Mouse (Mus musculus) midbrain, embryonic 13.5 days (tissue): ENCODE measurements around the gene Cadm1. TPM values are rescaled to one million over a fixed set of nuclear protein-coding genes. Genes with fewer than 3 reads are reported as not detected.

Experiments
- ATAC-seq: fragments of 200-750 bp; cut with Nextera tagmentation; 2 replicates; pipeline ENCODE4 v1.8.0; 2017; ENCODE audit warnings: mild to moderate bottlenecking, moderate TSS enrichment, moderate library complexity
- H3K27ac ChIP-seq: fragments of 300-500 bp; sonication (generic); 2 replicates; pipeline ENCODE4 v1.5.1; 2015; ENCODE audit warnings: inconsistent platforms, mild to moderate bottlenecking, moderate library complexity
- H3K27me3 ChIP-seq: fragments of 300-500 bp; sonication (generic); 2 replicates; pipeline ENCODE4 v1.6.1; 2015; ENCODE audit warnings: mild to moderate bottlenecking, inconsistent platforms
- H3K36me3 ChIP-seq: fragments of 300-500 bp; sonication (generic); 2 replicates; pipeline ENCODE4 v1.6.1; 2015; ENCODE audit warnings: mild to moderate bottlenecking, inconsistent platforms
- H3K4me1 ChIP-seq: fragments of 300-500 bp; sonication (generic); replicated peaks from 2 replicates; pipeline ENCODE4 v1.6.1; 2015; ENCODE audit warnings: inconsistent platforms
- H3K4me2 ChIP-seq: fragments of 300-500 bp; sonication (generic); replicated peaks from 2 replicates; pipeline ENCODE4 v1.6.1; 2015; ENCODE audit warnings: moderate library complexity, mild to moderate bottlenecking, inconsistent platforms
- H3K4me3 ChIP-seq: fragments of 300-500 bp; sonication (generic); replicated peaks from 2 replicates; pipeline ENCODE4 v1.5.1; 2015; ENCODE audit warnings: mild to moderate bottlenecking, inconsistent platforms
- H3K9ac ChIP-seq: fragments of 300-500 bp; sonication (generic); replicated peaks from 2 replicates; pipeline ENCODE4 v1.6.1; 2015; ENCODE audit warnings: mild to moderate bottlenecking, inconsistent platforms
- H3K9me3 ChIP-seq: fragments of 300-500 bp; sonication (generic); 2 replicates; pipeline ENCODE4 v1.6.1; 2016; ENCODE audit warnings: mild to moderate bottlenecking, inconsistent platforms
- WGBS: fragments of 180-500 bp; shearing (Covaris S2); methylation state at CpG from one replicate; pipeline ENCODE4 v1.1.7; 2015; 5-methylcytosine and 5-hydroxymethylcytosine counted together
- polyA plus RNA-seq: library from polyadenylated mRNA; unstranded; fragments of >200 nt; fragmentation: Nextera tagmentation; extraction: Ambion mirVana; gene quantifications from 2 replicates; pipeline ENCODE4 v1.2.1, GENCODE M21; 2015

Gene Cadm1
- polyA plus RNA-seq, 1 experiment from 2014 or later, result 138 TPM

DNA sequence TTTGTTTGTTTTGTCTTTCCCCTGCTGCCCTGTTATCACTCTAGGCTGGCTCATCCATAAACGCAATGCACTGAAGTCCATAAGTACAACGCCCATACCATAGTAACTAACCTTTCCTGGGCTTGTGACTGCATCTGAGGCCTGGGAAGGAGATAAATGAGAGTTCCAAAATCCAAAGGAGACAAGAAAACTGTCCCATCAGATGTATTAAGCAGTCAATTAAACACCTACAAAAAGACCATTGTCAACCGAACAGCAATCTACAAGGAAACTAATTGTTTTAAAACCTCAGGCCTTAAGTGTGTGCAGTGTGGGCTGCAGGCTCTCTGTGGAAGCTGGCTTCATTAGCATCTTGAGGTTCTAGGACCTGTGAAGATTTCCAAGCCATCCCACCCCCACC, 331.0 kb downstream of the Cadm1 start:
- H3K4me1 ChIP-seq, result peaks cover 28% of the 10 kb centered on the region
- no peaks in the 10 kb centered on the region for H3K9me3 ChIP-seq
- 82% methylated on average over 3 of the region's 3 CpGs for WGBS
- H3K36me3 ChIP-seq, result no peaks in the 10 kb centered on the region
- H3K27ac ChIP-seq, result no peak overlapping the region
- H3K4me2 ChIP-seq, result no peak overlapping the region
- H3K4me3 ChIP-seq, result no peak overlapping the region
- ATAC-seq, result no peak
- no peak overlapping the region for H3K9ac ChIP-seq
- H3K27me3 ChIP-seq, result peaks cover 7% of the 10 kb centered on the region; the same call in 1 of the 2 replicates

DNA sequence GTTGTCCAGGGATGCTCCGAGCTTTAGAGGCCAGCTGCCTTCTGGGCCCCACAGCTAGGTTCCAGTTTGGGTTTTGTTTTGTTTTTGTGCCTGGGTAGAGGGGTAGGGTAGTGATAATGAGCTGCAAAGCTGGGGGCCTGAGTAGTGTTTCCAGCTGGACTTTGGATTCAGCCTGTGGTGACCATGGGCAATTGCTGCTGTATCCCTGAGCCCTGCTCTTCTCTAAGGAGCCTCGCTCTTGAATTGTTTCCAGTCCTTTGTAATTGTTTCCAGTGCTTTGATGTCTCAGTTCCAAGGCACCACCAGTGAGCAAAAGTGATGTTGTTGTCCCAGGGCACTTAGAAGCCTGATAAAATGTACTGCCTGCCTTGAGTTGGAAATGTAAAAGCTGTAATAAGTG, 331.8 kb downstream of the Cadm1 start:
- H3K4me2 ChIP-seq, result no peak overlapping the region
- ATAC-seq, result no peak
- peaks cover 7% of the 10 kb centered on the region; the same call in 1 of the 2 replicates for H3K27me3 ChIP-seq
- no peak overlapping the region for H3K9ac ChIP-seq
- H3K36me3 ChIP-seq, result no peaks in the 10 kb centered on the region
- no peak overlapping the region for H3K27ac ChIP-seq
- H3K9me3 ChIP-seq, result no peaks in the 10 kb centered on the region
- peaks cover 32% of the 10 kb centered on the region for H3K4me1 ChIP-seq
- H3K4me3 ChIP-seq, result no peak overlapping the region
- 37% methylated on average over 2 of the region's 2 CpGs for WGBS

DNA sequence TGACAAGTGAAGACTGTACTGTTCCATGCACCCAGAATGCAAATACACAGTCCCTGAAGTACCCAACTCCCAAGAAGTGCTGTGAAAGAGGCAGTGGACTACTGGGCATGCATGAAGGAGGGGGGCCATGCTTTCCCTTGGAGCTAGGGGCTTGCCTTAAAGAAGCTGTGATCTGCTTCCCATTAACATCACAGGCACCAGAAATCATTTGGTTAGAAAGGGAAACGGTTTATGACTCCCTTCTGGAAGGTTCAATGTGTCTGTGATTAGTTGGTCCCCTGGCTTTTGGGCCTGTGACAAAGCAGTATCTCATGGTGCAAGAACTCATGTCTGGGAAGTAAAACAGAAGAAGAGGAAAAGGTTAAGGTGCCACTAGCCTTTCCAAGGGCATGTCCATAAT, 336.0 kb downstream of the Cadm1 start:
- Histone ChIP-seq H3K9ac (no peak overlapping the region), H3K4me2 (no peak overlapping the region), H3K4me1 (peaks cover 27% of the 10 kb centered on the region), H3K36me3 (no peaks in the 10 kb centered on the region), H3K4me3 (no peak overlapping the region), H3K9me3 (no peaks in the 10 kb centered on the region), H3K27me3 (peaks cover 17% of the 10 kb centered on the region; the same call in 1 of the 2 replicates), H3K27ac (no peak overlapping the region)
- ATAC-seq, result no peak
- WGBS, result 55% methylated on average over 1 of the region's 1 CpGs

DNA sequence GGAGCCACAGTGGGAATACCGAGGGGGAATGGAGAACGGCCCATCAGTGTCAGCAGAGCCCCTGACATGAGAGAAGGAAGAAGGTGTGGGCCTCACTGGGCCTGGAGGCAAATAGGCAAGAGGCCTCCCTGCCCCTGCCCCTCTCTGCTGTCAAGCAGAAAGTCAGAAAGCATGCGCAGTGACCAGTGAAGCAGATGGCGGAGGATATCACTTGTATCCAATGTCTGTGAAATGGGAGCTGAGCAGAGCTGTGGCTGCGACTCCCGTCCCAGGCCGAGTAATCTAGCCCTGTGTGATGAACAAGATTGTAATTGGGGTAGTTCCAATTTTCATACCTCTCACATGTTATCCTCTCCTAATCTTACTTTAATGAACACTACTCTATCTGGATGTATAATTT, 337.5 kb downstream of the Cadm1 start:
- H3K4me1 ChIP-seq, result peaks cover 21% of the 10 kb centered on the region
- no peak overlapping the region for H3K27ac ChIP-seq
- no peaks in the 10 kb centered on the region for H3K9me3 ChIP-seq
- peaks cover 17% of the 10 kb centered on the region; the same call in 1 of the 2 replicates for H3K27me3 ChIP-seq
- H3K9ac ChIP-seq, result no peak overlapping the region
- H3K4me2 ChIP-seq, result no peak overlapping the region
- WGBS, result 76% methylated on average over 7 of the region's 7 CpGs
- no peak for ATAC-seq
- no peaks in the 10 kb centered on the region for H3K36me3 ChIP-seq
- no peak overlapping the region for H3K4me3 ChIP-seq

DNA sequence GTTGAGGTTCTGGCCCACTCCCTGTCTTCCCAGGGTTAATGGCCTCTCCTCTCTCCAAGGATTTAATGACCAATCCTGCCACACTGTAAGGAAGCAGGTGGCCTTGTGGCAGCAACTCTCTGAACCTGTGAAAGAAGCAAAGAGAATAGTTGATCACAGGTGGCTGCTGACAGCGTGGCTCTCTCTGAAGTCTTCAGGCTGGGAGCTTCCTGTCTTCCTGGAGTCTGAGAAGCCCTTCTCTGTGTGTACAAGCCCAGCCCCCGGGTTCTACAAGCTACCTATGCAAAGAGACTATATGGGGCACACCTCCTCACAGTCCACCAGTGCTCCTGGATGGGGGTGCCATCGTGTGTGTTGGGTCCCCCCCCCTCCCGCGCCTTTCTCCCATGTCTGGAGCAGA, 339.7 kb downstream of the Cadm1 start:
- H3K4me1 ChIP-seq, result peaks cover 16% of the 10 kb centered on the region
- H3K27ac ChIP-seq, result no peak overlapping the region
- peaks cover 17% of the 10 kb centered on the region; the same call in 1 of the 2 replicates for H3K27me3 ChIP-seq
- WGBS, result 85% methylated on average over 5 of the region's 5 CpGs
- no peak for ATAC-seq
- no peak overlapping the region for H3K4me3 ChIP-seq
- H3K4me2 ChIP-seq, result no peak overlapping the region
- H3K9me3 ChIP-seq, result no peaks in the 10 kb centered on the region
- no peaks in the 10 kb centered on the region for H3K36me3 ChIP-seq
- H3K9ac ChIP-seq, result no peak overlapping the region

DNA sequence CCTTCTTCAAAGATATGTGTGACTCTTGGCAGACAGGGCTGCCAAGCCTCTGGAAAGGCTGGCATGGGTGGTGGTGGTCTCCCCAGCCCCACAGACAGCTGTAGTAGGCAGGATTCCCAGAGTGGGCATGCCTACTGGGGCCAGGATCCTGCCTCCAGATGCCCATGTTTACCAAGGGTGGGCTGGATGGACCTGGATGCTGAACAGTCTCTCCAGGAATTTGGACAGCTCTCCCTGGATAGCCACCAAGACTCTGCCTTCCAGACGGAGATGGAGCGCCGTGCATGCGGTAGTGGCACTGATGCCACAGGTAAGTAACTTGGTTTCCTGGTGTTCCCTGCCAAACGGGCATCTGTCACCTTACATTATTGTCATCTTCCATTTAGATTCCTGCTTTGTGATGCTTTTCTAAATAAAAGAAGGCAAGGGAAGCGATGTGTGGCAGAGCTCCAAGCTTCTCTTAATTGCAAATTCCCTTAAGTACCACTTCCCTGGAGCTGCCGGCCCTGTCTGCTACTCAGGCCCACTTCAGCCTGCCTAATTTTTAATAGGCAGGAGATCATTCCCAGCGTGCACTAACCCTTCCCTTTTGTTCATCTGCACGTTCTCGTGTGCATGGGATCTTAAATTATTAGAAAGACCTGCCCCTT, 346.7 kb downstream of the Cadm1 start:
- Histone ChIP-seq H3K9me3 (no peaks in the 10 kb centered on the region), H3K27me3 (no peaks in the 10 kb centered on the region), H3K4me1 (peaks cover 24% of the 10 kb centered on the region), H3K27ac (peak overlapping the region; percentile 25; the same call in 1 of the 2 replicates), H3K9ac (no peak overlapping the region), H3K36me3 (no peaks in the 10 kb centered on the region), H3K4me2 (no peak overlapping the region), H3K4me3 (no peak overlapping the region)
- 37% methylated on average over 10 of the region's 10 CpGs for WGBS
- no peak for ATAC-seq

DNA sequence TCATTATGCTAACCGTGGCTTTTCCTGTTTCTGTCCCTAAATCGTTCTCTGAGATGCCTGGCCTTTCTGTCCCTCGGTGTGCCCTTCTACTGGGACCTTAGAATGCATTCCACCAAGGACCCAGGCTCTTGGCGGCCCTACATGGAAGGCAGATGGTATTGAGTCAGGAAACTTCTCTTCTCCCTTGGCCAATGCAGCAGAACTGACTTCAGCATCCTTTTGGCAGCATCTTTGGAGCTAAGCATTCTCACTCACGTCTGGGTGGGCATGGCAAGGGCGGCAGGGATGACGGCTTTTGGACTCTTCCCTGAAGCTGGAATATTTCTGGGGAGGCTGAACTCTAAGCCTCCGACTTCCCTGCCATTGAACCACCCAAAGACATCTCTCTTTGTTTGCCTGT, 350.2 kb downstream of the Cadm1 start:
- no peak overlapping the region for H3K4me3 ChIP-seq
- H3K4me1 ChIP-seq, result peaks cover 37% of the 10 kb centered on the region
- ATAC-seq, result no peak
- H3K4me2 ChIP-seq, result no peak overlapping the region
- H3K9me3 ChIP-seq, result no peaks in the 10 kb centered on the region
- peaks cover 4% of the 10 kb centered on the region; the same call in 1 of the 2 replicates for H3K27me3 ChIP-seq
- H3K9ac ChIP-seq, result no peak overlapping the region
- 87% methylated on average over 8 of the region's 8 CpGs for WGBS
- H3K36me3 ChIP-seq, result no peaks in the 10 kb centered on the region
- H3K27ac ChIP-seq, result no peak overlapping the region

DNA sequence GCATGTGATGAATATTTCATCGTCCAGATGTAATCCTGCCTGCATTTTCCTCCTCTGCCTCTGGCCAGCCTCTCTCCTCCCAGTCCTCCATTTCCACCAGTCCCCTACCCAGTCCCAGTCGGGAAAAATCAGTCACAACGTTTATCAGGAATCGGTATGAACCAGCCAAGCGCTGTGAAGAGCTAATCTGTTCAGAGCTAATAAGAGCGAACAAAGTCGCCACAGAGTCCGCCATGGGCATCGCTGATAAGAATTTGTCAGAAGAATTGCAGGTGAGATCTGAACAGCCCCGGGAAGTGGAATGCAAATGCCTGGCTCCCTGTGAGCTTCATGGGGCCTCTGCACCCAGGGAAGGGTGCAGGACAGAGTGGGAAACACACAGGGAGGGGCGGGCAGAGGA, 352.4 kb downstream of the Cadm1 start:
- peaks cover 4% of the 10 kb centered on the region; the same call in 1 of the 2 replicates for H3K27me3 ChIP-seq
- no peaks in the 10 kb centered on the region for H3K36me3 ChIP-seq
- no peak overlapping the region for H3K9ac ChIP-seq
- no peaks in the 10 kb centered on the region for H3K9me3 ChIP-seq
- peak overlapping the region; percentile 18; the same call in 1 of the 2 replicates for H3K4me2 ChIP-seq
- ATAC-seq, result peak; percentile 58; the same call in 1 of the 2 replicates
- no peak overlapping the region for H3K4me3 ChIP-seq
- peak overlapping the region; percentile 69 for H3K27ac ChIP-seq
- WGBS, result 53% methylated on average over 11 of the region's 11 CpGs
- peaks cover 24% of the 10 kb centered on the region for H3K4me1 ChIP-seq

DNA sequence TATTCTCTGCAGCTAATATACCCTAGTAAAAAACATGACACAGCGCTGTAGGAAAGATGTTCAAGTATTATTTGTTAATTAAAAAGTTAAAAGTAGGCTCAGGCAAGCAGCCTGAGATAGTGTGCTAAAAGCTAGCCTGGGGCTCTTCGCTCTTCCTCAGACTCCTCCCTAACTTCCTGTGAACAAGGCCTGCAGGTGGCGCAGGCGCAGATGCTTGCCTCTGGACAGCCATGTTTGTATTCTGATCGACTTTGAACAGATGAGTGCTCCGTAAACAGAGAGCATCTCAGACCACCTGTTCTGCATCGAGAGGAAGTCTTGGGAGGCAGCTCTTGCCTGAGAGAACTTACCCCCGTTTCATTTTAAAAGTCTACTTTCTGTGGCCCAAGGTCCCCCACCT, 361.7 kb downstream of the Cadm1 start:
- no peak for ATAC-seq
- no peak overlapping the region for H3K4me2 ChIP-seq
- H3K9ac ChIP-seq, result no peak overlapping the region
- no peak overlapping the region for H3K27ac ChIP-seq
- no peaks in the 10 kb centered on the region for H3K36me3 ChIP-seq
- H3K4me3 ChIP-seq, result no peak overlapping the region
- H3K9me3 ChIP-seq, result no peaks in the 10 kb centered on the region
- H3K27me3 ChIP-seq, result peaks cover 6% of the 10 kb centered on the region
- peaks cover 18% of the 10 kb centered on the region for H3K4me1 ChIP-seq
- WGBS, result 83% methylated on average over 8 of the region's 8 CpGs

DNA sequence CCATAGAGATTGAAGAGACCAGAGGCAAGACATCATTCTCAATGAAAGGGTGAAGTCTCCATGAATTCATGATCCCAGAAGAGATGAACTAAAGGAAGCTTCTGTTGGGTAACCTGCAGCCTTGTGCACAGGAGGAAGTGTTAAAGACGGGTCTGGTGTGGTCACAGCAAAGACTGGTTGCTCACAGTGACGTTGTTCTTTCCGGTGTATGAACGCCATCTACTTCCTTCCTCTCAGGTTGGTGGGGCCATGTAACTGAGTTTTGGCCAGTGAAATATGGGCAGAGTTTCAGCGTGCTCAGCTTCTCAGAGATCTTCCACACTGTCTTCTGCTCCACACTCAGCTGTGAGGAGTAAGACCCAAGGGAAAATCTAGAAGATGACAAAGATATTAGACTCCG, 363.0 kb downstream of the Cadm1 start:
- Histone ChIP-seq H3K4me1 (peaks cover 18% of the 10 kb centered on the region), H3K4me2 (no peak overlapping the region), H3K9me3 (no peaks in the 10 kb centered on the region), H3K36me3 (no peaks in the 10 kb centered on the region), H3K4me3 (no peak overlapping the region), H3K27me3 (peaks cover 17% of the 10 kb centered on the region), H3K9ac (no peak overlapping the region), H3K27ac (no peak overlapping the region)
- WGBS, result 91% methylated on average over 6 of the region's 6 CpGs
- ATAC-seq, result no peak

DNA sequence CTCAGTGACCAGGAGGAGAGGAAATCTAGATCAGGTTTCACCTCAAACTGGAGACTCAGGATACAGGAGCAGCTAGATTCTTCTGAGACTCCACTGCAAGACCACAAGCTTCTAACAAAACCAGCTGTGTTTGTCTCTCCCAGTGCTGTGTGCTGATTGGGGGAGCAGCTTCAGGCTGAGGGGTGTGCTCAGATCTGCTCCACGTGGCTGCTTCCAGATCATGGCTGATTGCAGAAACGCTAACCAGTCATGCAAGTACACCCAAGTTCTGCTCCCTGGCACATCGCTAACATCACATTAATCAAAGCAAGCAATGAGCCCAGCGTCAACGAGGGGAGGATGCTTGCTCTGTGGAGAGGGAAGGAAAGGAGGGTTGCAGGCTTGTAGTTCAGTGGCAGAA, 364.1 kb downstream of the Cadm1 start:
- H3K9ac ChIP-seq, result no peak overlapping the region
- ATAC-seq, result no peak
- no peak overlapping the region for H3K4me3 ChIP-seq
- no peak overlapping the region for H3K4me2 ChIP-seq
- H3K27me3 ChIP-seq, result peaks cover 24% of the 10 kb centered on the region
- no peak overlapping the region for H3K27ac ChIP-seq
- no peaks in the 10 kb centered on the region for H3K36me3 ChIP-seq
- 55% methylated on average over 5 of the region's 5 CpGs for WGBS
- peaks cover 18% of the 10 kb centered on the region for H3K4me1 ChIP-seq
- no peaks in the 10 kb centered on the region for H3K9me3 ChIP-seq

DNA sequence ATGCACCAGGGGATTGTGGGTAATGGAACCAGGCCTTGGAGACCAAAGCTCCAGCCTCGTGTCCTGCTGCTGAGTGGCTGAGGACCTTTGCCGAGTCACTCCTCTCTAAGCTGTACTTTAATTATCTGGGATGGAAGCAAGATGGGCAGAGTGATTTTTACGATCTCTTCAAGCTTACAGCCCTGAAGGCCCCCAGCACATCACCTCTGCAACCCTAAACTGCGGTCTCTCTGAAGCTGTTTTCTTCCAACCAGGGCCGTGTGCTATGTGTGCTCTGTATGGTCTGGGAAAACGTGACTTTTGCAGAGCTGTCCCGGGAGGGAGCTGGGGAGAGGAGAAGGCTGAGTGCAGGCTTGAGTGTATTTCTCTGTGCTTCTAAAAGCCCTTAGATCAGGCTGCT, 364.7 kb downstream of the Cadm1 start:
- Histone ChIP-seq H3K4me1 (peaks cover 18% of the 10 kb centered on the region), H3K4me2 (no peak overlapping the region), H3K9me3 (no peaks in the 10 kb centered on the region), H3K36me3 (no peaks in the 10 kb centered on the region), H3K9ac (no peak overlapping the region), H3K27ac (peak overlapping the region; percentile 51; the same call in 1 of the 2 replicates), H3K4me3 (no peak overlapping the region), H3K27me3 (peaks cover 28% of the 10 kb centered on the region)
- 30% methylated on average over 7 of the region's 7 CpGs for WGBS
- no peak for ATAC-seq

DNA sequence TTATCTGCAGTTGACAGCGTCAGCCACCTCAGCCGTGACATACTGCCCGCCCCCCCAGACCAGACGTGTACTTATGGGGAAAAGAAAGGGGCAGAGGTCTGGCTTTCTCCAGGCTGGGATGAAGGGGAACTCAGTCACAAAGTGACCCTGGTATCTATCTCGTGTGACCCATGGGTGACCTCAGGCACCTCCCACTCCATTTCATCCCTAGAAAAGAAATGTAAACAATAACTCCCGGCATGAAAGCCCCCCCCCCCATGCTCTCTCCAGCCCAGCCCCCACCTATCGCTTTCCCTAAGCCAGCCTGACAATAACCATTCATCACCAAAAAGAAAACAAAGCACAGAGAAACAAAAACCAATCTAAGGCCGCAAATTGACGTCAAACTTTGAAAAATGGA, 365.1 kb downstream of the Cadm1 start:
- peaks cover 19% of the 10 kb centered on the region for H3K4me1 ChIP-seq
- no peaks in the 10 kb centered on the region for H3K9me3 ChIP-seq
- no peak overlapping the region for H3K9ac ChIP-seq
- H3K27me3 ChIP-seq, result peaks cover 31% of the 10 kb centered on the region
- no peak overlapping the region for H3K4me2 ChIP-seq
- whole genome bisulfite sequencing, result 17% methylated on average over 9 of the region's 9 CpGs
- H3K27ac ChIP-seq, result 0 out of 2 replicates have a peak overlapping the region, but pooled peaks have one; percentile 51
- ATAC-seq, result no peak
- H3K36me3 ChIP-seq, result no peaks in the 10 kb centered on the region
- H3K4me3 ChIP-seq, result no peak overlapping the region
